Mouse (Mus musculus) forebrain, embryonic 11.5 days (tissue): Measurements from ENCODE around the gene Ifna9. TPM values are rescaled to one million over a fixed set of nuclear protein-coding genes. Genes with fewer than 3 reads are reported as not detected.

ENCODE experiments used
- ATAC-seq: fragments of 200-750 bp; cut with Nextera tagmentation; replicated peaks from 2 replicates; pipeline ENCODE4 v1.8.0; 2017; ENCODE audit warnings: moderate TSS enrichment; ENCODE audit not compliant: low FRiP score
- DNase-seq: peaks from one replicate; pipeline ENCODE4 v3.0.0-alpha.2; 2017; ENCODE audit warnings: low spot score
- H3K27ac ChIP-seq: fragments of 300-500 bp; sonication (generic); 2 replicates; pipeline ENCODE4 v1.5.1; 2014; ENCODE audit warnings: low read depth, low read length
- H3K27me3 ChIP-seq: fragments of 300-500 bp; sonication (generic); 2 replicates; pipeline ENCODE4 v1.6.1; 2014; ENCODE audit warnings: mild to moderate bottlenecking, low read length, mixed read lengths; ENCODE audit not compliant: control insufficient read depth, insufficient read depth
- H3K36me3 ChIP-seq: fragments of 300-500 bp; sonication (generic); 2 replicates; pipeline ENCODE4 v1.6.1; 2014; ENCODE audit warnings: mild to moderate bottlenecking, low read length, moderate library complexity, mixed read lengths; ENCODE audit not compliant: control insufficient read depth, insufficient read depth
- H3K4me1 ChIP-seq: fragments of 300-500 bp; sonication (generic); replicated peaks from 2 replicates; pipeline ENCODE4 v1.6.1; 2014; ENCODE audit warnings: low read length, mixed read lengths; ENCODE audit not compliant: control insufficient read depth, insufficient read depth
- H3K4me2 ChIP-seq: fragments of 300-500 bp; sonication (generic); 2 replicates; pipeline ENCODE4 v1.6.1; 2014; ENCODE audit warnings: low read depth, mild to moderate bottlenecking, low read length, moderate library complexity, mixed read lengths; ENCODE audit not compliant: severe bottlenecking
- H3K4me3 ChIP-seq: fragments of 300-500 bp; sonication (generic); 2 replicates; pipeline ENCODE4 v1.5.1; 2014; ENCODE audit warnings: low read depth, low read length
- H3K9ac ChIP-seq: fragments of 300-500 bp; sonication (generic); 2 replicates; pipeline ENCODE4 v1.6.1; 2014; ENCODE audit warnings: low read length
- H3K9me3 ChIP-seq: fragments of 300-500 bp; sonication (generic); 2 replicates; pipeline ENCODE4 v1.6.1; 2016; ENCODE audit warnings: low read length, mixed read lengths; ENCODE audit not compliant: control insufficient read depth
- WGBS: fragments of 180-500 bp; shearing (Covaris S2); extraction: QIAGEN DNeasy Blood & Tissue Kit; methylation state at CpG from one replicate; pipeline ENCODE4 v1.1.7; 2014; 5-methylcytosine and 5-hydroxymethylcytosine counted together
- polyA plus RNA-seq: library from polyadenylated mRNA; unstranded; fragments of >200 nt; fragmentation: Nextera tagmentation; extraction: Ambion mirVana; gene quantifications from 2 replicates; pipeline ENCODE4 v1.2.1, GENCODE M21; 2014

Ifna9 gene
- polyA plus RNA-seq, 1 experiment from 2014 or later: not detected

DNA sequence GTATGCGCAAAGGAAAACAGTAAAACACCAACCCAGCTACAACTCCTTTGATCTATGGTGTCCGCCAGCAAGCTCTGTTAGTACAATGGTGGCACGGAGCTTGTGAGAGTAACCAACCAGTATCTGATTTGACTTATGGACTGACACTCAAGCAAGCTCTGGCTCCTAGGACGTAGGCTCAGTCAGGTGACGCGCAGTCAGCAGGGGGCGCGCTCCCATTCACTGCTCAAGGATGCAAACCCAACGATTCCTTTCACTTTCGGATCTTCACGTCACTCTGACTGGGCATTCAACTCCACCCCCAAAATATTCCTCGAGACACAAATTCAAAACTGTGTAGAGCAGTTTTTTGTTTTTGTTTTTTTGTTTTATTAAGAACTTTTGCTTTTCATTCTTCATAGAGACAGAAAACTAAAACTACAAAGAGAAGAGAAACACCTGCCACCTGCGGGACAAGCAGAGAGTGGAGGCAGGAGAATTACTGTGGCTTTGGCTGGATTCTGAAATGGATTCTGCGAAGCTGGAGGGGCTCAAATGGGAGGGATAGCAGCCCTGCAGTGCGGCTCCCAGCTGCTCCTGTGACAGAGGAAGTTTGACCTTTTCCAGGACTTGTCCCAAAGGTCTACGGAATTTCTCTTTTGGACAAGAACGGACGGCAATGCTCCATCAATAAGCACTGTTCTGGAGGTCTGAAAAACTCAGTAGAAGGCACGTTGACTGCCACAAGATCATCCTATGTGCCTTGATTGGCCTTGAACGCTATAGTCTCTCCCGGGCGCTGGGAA, 41.8 kb downstream of the Ifna9 start:
- no peak overlapping the region for H3K27ac ChIP-seq
- ATAC-seq: 0 out of 2 replicates have a peak, but pooled peaks have one; percentile 61

DNA sequence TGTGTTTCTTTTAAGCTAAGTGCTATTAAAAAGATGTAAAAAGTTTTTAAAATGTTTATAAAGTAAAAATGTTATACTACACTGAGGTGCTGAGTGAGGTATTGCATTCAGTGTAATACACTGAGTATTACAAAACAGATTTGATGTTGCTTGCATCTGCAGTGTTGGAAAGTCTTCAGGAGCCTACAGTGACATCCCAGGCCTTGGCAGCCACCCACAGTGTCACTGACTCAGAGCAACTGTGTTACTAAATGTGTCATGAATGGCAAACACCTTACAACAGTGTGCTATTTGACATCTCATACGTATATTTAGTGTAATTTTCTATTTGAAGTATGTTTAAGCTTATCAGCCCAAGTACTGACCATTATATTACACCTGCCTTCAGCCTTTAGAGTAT, 44.2 kb downstream of the Ifna9 start:
- H3K9me3 ChIP-seq: no peaks in the 10 kb centered on the region
- no peaks in the 10 kb centered on the region for H3K27me3 ChIP-seq
- DNase-seq (no peak), ATAC-seq (no peak)
- H3K27ac ChIP-seq: no peak overlapping the region
- 90% methylated on average over 1 of the region's 1 CpGs for WGBS
- no peak overlapping the region for H3K4me2 ChIP-seq
- H3K4me1 ChIP-seq: no peaks in the 10 kb centered on the region
- no peak overlapping the region for H3K4me3 ChIP-seq
- H3K9ac ChIP-seq: no peak overlapping the region
- H3K36me3 ChIP-seq: no peaks in the 10 kb centered on the region

More for the DNA sequence above, 41.8 kb downstream of the Ifna9 start:
- Histone ChIP-seq H3K36me3 (no peaks in the 10 kb centered on the region), H3K4me3 (peak overlapping the region; percentile 0; the same call in 1 of the 2 replicates), H3K27me3 (no peaks in the 10 kb centered on the region), H3K9me3 (no peaks in the 10 kb centered on the region), H3K9ac (no peak overlapping the region), H3K4me2 (peak overlapping the region; percentile 16; the same call in 1 of the 2 replicates), H3K4me1 (no peaks in the 10 kb centered on the region)
- DNase-seq: peak; percentile 83
- 37% methylated on average over 22 of the region's 22 CpGs for WGBS

DNA sequence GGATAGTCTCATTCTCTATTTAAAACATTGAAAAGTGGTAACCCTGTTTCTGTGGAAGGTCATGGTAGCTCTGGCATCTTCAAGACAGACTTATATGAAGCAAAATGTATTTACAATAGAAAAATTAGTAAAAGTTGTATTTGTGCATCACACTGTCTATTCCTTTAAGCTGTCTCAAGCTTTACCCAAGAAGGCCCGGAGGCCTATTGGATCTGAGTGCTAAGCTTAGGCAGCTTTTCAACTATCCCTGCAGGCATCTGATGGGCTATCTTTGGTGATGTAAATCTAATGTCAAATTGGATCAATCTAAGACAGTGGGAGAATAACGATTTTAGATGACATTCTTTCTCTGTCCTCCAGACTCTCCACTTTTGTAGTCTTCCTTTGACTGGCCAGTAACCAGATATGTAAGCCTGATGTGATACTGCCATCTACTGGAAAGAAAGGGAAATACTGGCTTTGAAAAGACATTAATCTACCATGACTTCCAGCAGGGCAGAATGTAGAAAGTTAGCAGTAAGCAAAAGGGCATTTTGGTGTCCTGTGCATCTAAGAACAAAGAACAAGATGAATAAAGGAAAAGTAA, 48.4 kb downstream of the Ifna9 start:
- no peaks in the 10 kb centered on the region for H3K4me1 ChIP-seq
- H3K4me2 ChIP-seq: no peak overlapping the region
- DNase-seq (no peak), ATAC-seq (peak; percentile 67)
- WGBS: 51% methylated on average over 2 of the region's 2 CpGs
- H3K9me3 ChIP-seq: no peaks in the 10 kb centered on the region
- no peaks in the 10 kb centered on the region for H3K36me3 ChIP-seq
- no peaks in the 10 kb centered on the region for H3K27me3 ChIP-seq
- no peak overlapping the region for H3K9ac ChIP-seq
- no peak overlapping the region for H3K27ac ChIP-seq
- H3K4me3 ChIP-seq: no peak overlapping the region

Other genes starting within 250 kb of the Ifna9 start
- 3.1 and 3.8 TPM in 2 replicates for gene Hacd4, start 153.5 kb downstream of the Ifna9 start, polyA plus RNA-seq
- not detected in 2 replicates for gene Ifnb1, start 69.6 kb downstream of the Ifna9 start, polyA plus RNA-seq
- gene Ifna15, start 34.1 kb downstream of the Ifna9 start, polyA plus RNA-seq: not detected in 2 replicates
- gene Ifna14, start 20.6 kb downstream of the Ifna9 start, polyA plus RNA-seq: not detected in 2 replicates
- gene Ifna12, start 11.0 kb upstream of the Ifna9 start, polyA plus RNA-seq: not detected in 2 replicates
- gene C87499, start 42.0 kb upstream of the Ifna9 start, polyA plus RNA-seq: not detected in 2 replicates
- not detected in 2 replicates for gene Ifna13, start 52.1 kb upstream of the Ifna9 start, polyA plus RNA-seq
- not detected in 2 replicates for gene Ifna16, start 84.5 kb upstream of the Ifna9 start, polyA plus RNA-seq
- gene Ifna2, start 91.5 kb upstream of the Ifna9 start, polyA plus RNA-seq: not detected in 2 replicates
- gene Ifnab, start 99.0 kb upstream of the Ifna9 start, polyA plus RNA-seq: not detected in 2 replicates
- 0.81 and 1.3 TPM in 2 replicates for gene Gm26566, start 129.4 kb upstream of the Ifna9 start, polyA plus RNA-seq
- 136 and 144 TPM in 2 replicates for gene Klhl9, start 130.1 kb upstream of the Ifna9 start, polyA plus RNA-seq
- not detected in 2 replicates for gene Gm13271, start 162.5 kb upstream of the Ifna9 start, polyA plus RNA-seq
- 0.19 TPM in 1 of 2 replicates, not detected in the other for gene Gm13283, start 167.7 kb upstream of the Ifna9 start, polyA plus RNA-seq
- gene Gm13290, start 181.4 kb upstream of the Ifna9 start, polyA plus RNA-seq: 0.20 and 0.53 TPM in 2 replicates
- not detected in 2 replicates for gene Gm13289, start 184.5 kb upstream of the Ifna9 start, polyA plus RNA-seq
- gene Gm13272, start 187.5 kb upstream of the Ifna9 start, polyA plus RNA-seq: not detected in 2 replicates
- not detected in 2 replicates for gene Ifnz, start 189.7 kb upstream of the Ifna9 start, polyA plus RNA-seq
- gene Gm13276, start 193.3 kb upstream of the Ifna9 start, polyA plus RNA-seq: not detected in 2 replicates
- gene Gm13277, start 196.2 kb upstream of the Ifna9 start, polyA plus RNA-seq: not detected in 2 replicates
- not detected in 2 replicates for gene Gm13278, start 199.2 kb upstream of the Ifna9 start, polyA plus RNA-seq
- gene Gm13275, start 202.1 kb upstream of the Ifna9 start, polyA plus RNA-seq: not detected in 2 replicates
- not detected in 2 replicates for gene Gm13279, start 205.0 kb upstream of the Ifna9 start, polyA plus RNA-seq
- gene Gm13285, start 207.3 kb upstream of the Ifna9 start, polyA plus RNA-seq: 1.3 TPM in 1 of 2 replicates, not detected in the other
- gene Gm13287, start 210.9 kb upstream of the Ifna9 start, polyA plus RNA-seq: not detected in 2 replicates
- gene Gm13288, start 213.1 kb upstream of the Ifna9 start, polyA plus RNA-seq: not detected in 2 replicates
- not detected in 2 replicates for gene Ifna7, start 223.8 kb upstream of the Ifna9 start, polyA plus RNA-seq
- gene Ifna11, start 227.6 kb upstream of the Ifna9 start, polyA plus RNA-seq: not detected in 2 replicates
- not detected in 2 replicates for gene Ifna6, start 235.0 kb upstream of the Ifna9 start, polyA plus RNA-seq
- not detected in 2 replicates for gene Ifna5, start 243.1 kb upstream of the Ifna9 start, polyA plus RNA-seq
- not detected in 2 replicates for gene Ifna4, start 249.5 kb upstream of the Ifna9 start, polyA plus RNA-seq